19 mouse cellular contexts compared by ENCODE assay signal in the genomic region with DNA sequence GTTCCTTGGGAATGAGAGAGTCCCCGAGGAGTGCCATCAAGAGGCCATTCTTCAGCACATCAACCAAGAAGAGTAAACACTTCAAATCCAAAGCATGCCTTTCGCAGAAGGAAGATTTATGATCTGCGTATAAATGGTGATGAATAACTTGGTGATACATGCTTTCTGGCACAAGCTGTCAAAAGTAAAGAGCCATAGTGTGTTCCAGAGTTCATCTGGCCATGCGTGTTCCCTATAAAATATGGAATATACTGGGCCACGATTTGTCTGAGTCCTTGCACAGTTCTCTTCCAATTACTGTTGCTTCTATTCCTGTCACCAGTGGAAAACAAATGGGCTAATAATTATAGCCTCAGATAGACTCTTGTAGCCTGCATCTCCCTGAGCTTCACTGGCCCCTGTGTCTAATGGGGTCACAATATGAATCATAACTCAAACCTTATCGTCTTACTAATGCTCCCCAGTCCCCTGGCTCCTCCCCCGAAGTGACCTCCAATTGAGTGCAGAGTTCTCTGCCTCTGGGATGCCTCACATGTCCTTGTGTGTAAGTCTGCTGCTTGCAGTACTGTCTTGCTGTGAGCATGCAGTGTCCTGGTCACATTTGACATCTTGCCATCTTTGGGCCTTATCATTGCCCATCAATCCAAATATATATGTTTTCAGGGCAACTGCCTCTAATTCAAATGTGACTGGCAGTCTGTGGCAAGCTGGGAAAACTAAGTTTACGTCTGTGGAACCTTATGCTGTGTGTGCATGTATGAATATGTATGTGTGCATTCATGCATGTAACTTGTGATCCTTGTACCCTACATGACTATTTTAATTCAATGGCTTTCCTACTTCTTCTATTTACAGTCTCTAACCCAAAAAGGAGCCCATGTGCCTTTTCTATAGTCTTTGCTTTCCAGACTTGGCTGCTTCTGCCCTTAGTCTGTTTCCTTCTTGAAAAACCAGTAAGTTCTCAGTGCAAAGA.
DNase-seq lines count a peak whose midpoint lies in the region; ATAC-seq and TF ChIP-seq lines count a peak whose summit lies in the region.
"Had no signal": no experiment of that assay in that cellular context is flagged by ENCODE, and none has a peak within 500 bp of the region (broad histone marks: within the 10 kb centered on the region; RNA-seq: fewer than 3 reads in every experiment).

No protein-coding gene starts in this region.

- POLR2A ChIA-PET in Patski (lab: Charles Lee) = interaction anchor here (1.1 kb wide), 1 partner anchor 10 kb away, joined by 3 read pairs; no protein-coding TSS in a partner anchor

- no peak for TF ChIP-seq CTCF in Patski (IDR thresholded peaks at IDR 0.05)

- H3K27me3 ChIP-seq in hindbrain, embryonic 12.5 days = 0 out of 2 replicates have a peak, but pooled peaks cover 2% of the 10 kb centered on the region
- no peaks in the 10 kb centered on the region for H3K27me3 ChIP-seq in hindbrain, embryonic 14.5 days (ENCODE audit: control insufficient read depth, insufficient read depth, low read length)
- peaks cover 4% of the 10 kb centered on the region for H3K27me3 ChIP-seq in Patski
- no peaks in the 10 kb centered on the region for H3K27me3 ChIP-seq in hindbrain, embryonic 16.5 days (replicated peaks; ENCODE audit: control insufficient read depth, insufficient read depth, low read length)
- H3K27me3 ChIP-seq in embryonic facial prominence, embryonic 10.5 days (replicated peaks; ENCODE audit: low read depth, poor library complexity, severe bottlenecking) = no peaks in the 10 kb centered on the region
- H3K27me3 ChIP-seq: heart, embryonic 13.5 days; limb, embryonic 15.5 days; midbrain, embryonic 12.5 days; stomach, embryonic 15.5 days had no signal

- H3K36me3 ChIP-seq in hindbrain, embryonic 12.5 days = no peaks in the 10 kb centered on the region
- no peaks in the 10 kb centered on the region for H3K36me3 ChIP-seq in hindbrain, embryonic 14.5 days (replicated peaks; ENCODE audit: control insufficient read depth, insufficient read depth)
- no peaks in the 10 kb centered on the region for H3K36me3 ChIP-seq in hindbrain, embryonic 16.5 days (ENCODE audit: control insufficient read depth, insufficient read depth, low read length)
- no peaks in the 10 kb centered on the region for H3K36me3 ChIP-seq in embryonic facial prominence, embryonic 10.5 days (replicated peaks)
- H3K36me3 ChIP-seq: heart, embryonic 13.5 days; limb, embryonic 15.5 days; midbrain, embryonic 12.5 days; stomach, embryonic 15.5 days had no signal

- no peaks in the 10 kb centered on the region for H3K9me3 ChIP-seq in hindbrain, embryonic 12.5 days (replicated peaks)
- H3K9me3 ChIP-seq in hindbrain, embryonic 14.5 days (ENCODE audit: control insufficient read depth, low read length) = no peaks in the 10 kb centered on the region
- H3K9me3 ChIP-seq in hindbrain, embryonic 16.5 days (ENCODE audit: control insufficient read depth, low read length) = no peaks in the 10 kb centered on the region
- no peaks in the 10 kb centered on the region for H3K9me3 ChIP-seq in embryonic facial prominence, embryonic 10.5 days
- H3K9me3 ChIP-seq: heart, embryonic 13.5 days; limb, embryonic 15.5 days; midbrain, embryonic 12.5 days; stomach, embryonic 15.5 days had no signal

- H3K27ac ChIP-seq in hindbrain, embryonic 12.5 days = no peak overlapping the region
- no peak overlapping the region for H3K27ac ChIP-seq in hindbrain, embryonic 14.5 days
- no peak overlapping the region for H3K27ac ChIP-seq in hindbrain, embryonic 16.5 days (ENCODE audit: low read depth, low read length)
- no peak overlapping the region for H3K27ac ChIP-seq in embryonic facial prominence, embryonic 10.5 days (replicated peaks)
- H3K27ac ChIP-seq: heart, embryonic 13.5 days; limb, embryonic 15.5 days; midbrain, embryonic 12.5 days had no signal

- no peak overlapping the region for H3K4me3 ChIP-seq in hindbrain, embryonic 12.5 days
- H3K4me3 ChIP-seq in hindbrain, embryonic 14.5 days (replicated peaks; ENCODE audit: low read length) = no peak overlapping the region
- no peak overlapping the region for H3K4me3 ChIP-seq in hindbrain, embryonic 16.5 days (ENCODE audit: low read length)
- H3K4me3 ChIP-seq in embryonic facial prominence, embryonic 10.5 days = no peak overlapping the region
- H3K4me3 ChIP-seq: heart, embryonic 13.5 days; limb, embryonic 15.5 days; midbrain, embryonic 12.5 days; myocyte; stomach, embryonic 15.5 days had no signal

- ATAC-seq in hindbrain, embryonic 12.5 days (ENCODE audit: low FRiP score) = peak; percentile 38; the same call in 1 of the 2 replicates
- no peak; the same call in 1 of the 2 replicates for ATAC-seq in hindbrain, embryonic 14.5 days (ENCODE audit: low FRiP score)
- ATAC-seq in Patski = peak; percentile 42
- ATAC-seq in hindbrain, embryonic 16.5 days = peak; percentile 48
- ATAC-seq: CD4-positive, CD25-positive, alpha-beta regulatory T cell, adult 4 months; liver, postnatal 0 days had no signal

- no peak overlapping the region for H3K9ac ChIP-seq in hindbrain, embryonic 12.5 days
- no peak overlapping the region for H3K9ac ChIP-seq in hindbrain, embryonic 14.5 days
- H3K9ac ChIP-seq in hindbrain, embryonic 16.5 days (ENCODE audit: low read depth, low read length) = no peak overlapping the region
- H3K9ac ChIP-seq: heart, embryonic 13.5 days; limb, embryonic 15.5 days; liver, postnatal 0 days; midbrain, embryonic 12.5 days; stomach, embryonic 15.5 days had no signal

- CTCF ChIA-PET in Patski (lab: Charles Lee) = interaction anchor here (1.1 kb wide), 1 partner anchor 399 kb away, joined by 4 read pairs; no protein-coding TSS in a partner anchor

- DNase-seq in hindbrain, embryonic 14.5 days (ENCODE audit: low spot score) = no peak
- DNase-seq in NIH3T3 (ENCODE audit: low read depth) (peak; percentile 78), Patski (ENCODE audit: low read depth, low spot score) (no peak)
- DNase-seq in embryonic facial prominence, embryonic 10.5 days (ENCODE audit: low spot score) = no peak
- no peak for DNase-seq in cerebellum, adult 8-10 months
- DNase-seq: cerebellum, adult 9-10 months; gastrocnemius, postnatal 36 days; kidney, postnatal 36 days; liver, postnatal 0 days; lung, postnatal 4 days; thymus, postnatal 14 days had no signal

- in situ Hi-C loops in Patski (cut with MboI; ENCODE audit: low pct_unique_long_range_greater_than_20kb) = loop anchor here (25.0 kb wide), 1 partner anchor 815 kb away; no protein-coding TSS in a partner anchor

- WGBS in hindbrain, embryonic 12.5 days = 62% methylated on average over 8 of the region's 8 CpGs
- 63% methylated on average over 8 of the region's 8 CpGs for WGBS in hindbrain, embryonic 14.5 days
- 58% methylated on average over 8 of the region's 8 CpGs for WGBS in hindbrain, embryonic 16.5 days
- WGBS in embryonic facial prominence, embryonic 10.5 days = 84% methylated on average over 8 of the region's 8 CpGs

- H3K4me1 ChIP-seq in hindbrain, embryonic 12.5 days = peaks cover 9% of the 10 kb centered on the region
- no peaks in the 10 kb centered on the region for H3K4me1 ChIP-seq in hindbrain, embryonic 14.5 days (replicated peaks; ENCODE audit: control insufficient read depth, insufficient read depth, low read length)
- H3K4me1 ChIP-seq in hindbrain, embryonic 16.5 days (ENCODE audit: control insufficient read depth, insufficient read depth, low read depth, low read length) = no peaks in the 10 kb centered on the region
- no peaks in the 10 kb centered on the region for H3K4me1 ChIP-seq in embryonic facial prominence, embryonic 10.5 days
- H3K4me1 ChIP-seq: heart, embryonic 13.5 days had no signal

- H3K4me2 ChIP-seq in hindbrain, embryonic 12.5 days (replicated peaks) = no peak overlapping the region
- no peak overlapping the region for H3K4me2 ChIP-seq in hindbrain, embryonic 14.5 days (replicated peaks)
- H3K4me2 ChIP-seq in hindbrain, embryonic 16.5 days (ENCODE audit: low read length) = no peak overlapping the region
- H3K4me2 ChIP-seq: heart, embryonic 13.5 days; limb, embryonic 15.5 days; midbrain, embryonic 12.5 days; stomach, embryonic 15.5 days had no signal
